In genomic region chr12:90724644-90725043, GRCm38 (mm10) we compare ENCODE assay signal across 28 mouse cellular contexts. TPM values are rescaled to one million over a fixed set of nuclear protein-coding genes. Genes with fewer than 3 reads are reported as not detected.
DNase-seq lines count a peak whose midpoint lies in the region; ATAC-seq and TF ChIP-seq lines count a peak whose summit lies in the region.
"Had no signal": no experiment of that assay in that cellular context is flagged by ENCODE, and none has a peak within 500 bp of the region (broad histone marks: within the 10 kb centered on the region; RNA-seq: fewer than 3 reads in every experiment).

No protein-coding gene starts in this region.

- no peaks in the 10 kb centered on the region for H3K27me3 ChIP-seq in liver, embryonic 16.5 days (ENCODE audit: control insufficient read depth, insufficient read depth, low read depth, low read length)
- no peaks in the 10 kb centered on the region for H3K27me3 ChIP-seq in liver, embryonic 12.5 days (replicated peaks)
- H3K27me3 ChIP-seq in intestine, postnatal 0 days (replicated peaks; ENCODE audit: control insufficient read depth, insufficient read depth, low read length): no peaks in the 10 kb centered on the region
- H3K27me3 ChIP-seq: heart, embryonic 13.5 days had no signal

- ATAC-seq in liver, embryonic 16.5 days (ENCODE audit: low read depth): 0 out of 2 replicates have a peak, but pooled peaks have one; percentile 19
- ATAC-seq in liver, embryonic 12.5 days: no peak
- 0 out of 2 replicates have a peak, but pooled peaks have one; percentile 42 for ATAC-seq in monocyte, adult 5-6 weeks (replicated peaks; ENCODE audit: insufficient number of reproducible peaks, low FRiP score, low TSS enrichment, poor library complexity, severe bottlenecking)
- ATAC-seq in intestine, postnatal 0 days: no peak
- ATAC-seq: forebrain, embryonic 16.5 days; hindbrain, postnatal 0 days; intestine, embryonic 16.5 days; midbrain, embryonic 16.5 days had no signal

- H3K27ac ChIP-seq in liver, embryonic 16.5 days (ENCODE audit: low read length): no peak overlapping the region
- no peak overlapping the region for H3K27ac ChIP-seq in liver, embryonic 12.5 days
- H3K27ac ChIP-seq in intestine, postnatal 0 days (ENCODE audit: low read depth, low read length): no peak overlapping the region
- H3K27ac ChIP-seq: forebrain, embryonic 10.5 days; heart, embryonic 13.5 days; hindbrain, postnatal 0 days; midbrain, embryonic 10.5 days had no signal

- no peak overlapping the region for H3K9ac ChIP-seq in liver, embryonic 16.5 days (ENCODE audit: low read depth, low read length)
- no peak overlapping the region for H3K9ac ChIP-seq in liver, embryonic 12.5 days
- H3K9ac ChIP-seq in intestine, postnatal 0 days (ENCODE audit: low read depth, low read length): no peak overlapping the region
- H3K9ac ChIP-seq: heart, embryonic 13.5 days; lung, embryonic 14.5 days had no signal

- H3K4me3 ChIP-seq in liver, embryonic 16.5 days (ENCODE audit: low read depth, low read length): no peak overlapping the region
- H3K4me3 ChIP-seq in liver, embryonic 12.5 days: no peak overlapping the region
- no peak overlapping the region for H3K4me3 ChIP-seq in intestine, postnatal 0 days (ENCODE audit: low read depth, low read length)
- H3K4me3 ChIP-seq: forebrain, embryonic 10.5 days; heart, embryonic 13.5 days; midbrain, embryonic 10.5 days had no signal

- no peaks in the 10 kb centered on the region for H3K4me1 ChIP-seq in liver, embryonic 16.5 days (ENCODE audit: control insufficient read depth, low read depth, low read length)
- no peaks in the 10 kb centered on the region for H3K4me1 ChIP-seq in liver, embryonic 12.5 days
- no peaks in the 10 kb centered on the region for H3K4me1 ChIP-seq in intestine, postnatal 0 days (replicated peaks; ENCODE audit: control insufficient read depth, insufficient read depth, low read length)
- H3K4me1 ChIP-seq: heart, embryonic 13.5 days had no signal

- H3K4me2 ChIP-seq in liver, embryonic 16.5 days (ENCODE audit: low read depth, low read length): no peak overlapping the region
- H3K4me2 ChIP-seq in liver, embryonic 12.5 days: no peak overlapping the region
- H3K4me2 ChIP-seq in intestine, postnatal 0 days (replicated peaks; ENCODE audit: low read depth): no peak overlapping the region
- H3K4me2 ChIP-seq: heart, embryonic 13.5 days; liver, embryonic 11.5 days; lung, embryonic 14.5 days had no signal

- no peak for TF ChIP-seq CTCF in intestine, postnatal 0 days (IDR thresholded peaks at IDR 0.05; ENCODE audit: low read depth)

- no peaks in the 10 kb centered on the region for H3K9me3 ChIP-seq in liver, embryonic 16.5 days (replicated peaks; ENCODE audit: control insufficient read depth, low read length)
- H3K9me3 ChIP-seq in liver, embryonic 12.5 days (replicated peaks): no peaks in the 10 kb centered on the region
- H3K9me3 ChIP-seq in intestine, postnatal 0 days (ENCODE audit: control insufficient read depth): no peaks in the 10 kb centered on the region
- H3K9me3 ChIP-seq: forebrain, embryonic 10.5 days; heart, embryonic 13.5 days; midbrain, embryonic 10.5 days had no signal

- 54% methylated on average over 11 of the region's 11 CpGs for WGBS in liver, embryonic 16.5 days (ENCODE audit: insufficient replicate concordance)
- WGBS in liver, embryonic 12.5 days (ENCODE audit: insufficient replicate concordance): 70% methylated on average over 11 of the region's 11 CpGs
- 82% methylated on average over 11 of the region's 11 CpGs for WGBS in intestine, postnatal 0 days

- DNase-seq in Muller cell, postnatal 12 days (ENCODE audit: inconsistent ontology term): peak; percentile 31
- DNase-seq in yolk sac, embryonic 10.5 days (ENCODE audit: low spot score): peak; percentile 5
- no peak for DNase-seq in testis, postnatal 10 days (ENCODE audit: low spot score)
- DNase-seq: adrenal gland, adult 2 months; cerebellum, adult 11-12 months; cerebellum, postnatal 10 days; gastrocnemius, postnatal 14 days; heart, adult 18-20 months; heart, postnatal 14 days; kidney, postnatal 25 days; layer of hippocampus, adult 9-11 months; lung, embryonic 14.5 days; lung, postnatal 36 days; right cerebral cortex, postnatal 14 days; spleen, adult 18-20 months; thymus, postnatal 4 days had no signal

- no peaks in the 10 kb centered on the region for H3K36me3 ChIP-seq in liver, embryonic 16.5 days (ENCODE audit: control insufficient read depth, insufficient read depth)
- no peaks in the 10 kb centered on the region for H3K36me3 ChIP-seq in liver, embryonic 12.5 days
- H3K36me3 ChIP-seq in intestine, postnatal 0 days (ENCODE audit: control insufficient read depth, insufficient read depth): no peaks in the 10 kb centered on the region
- H3K36me3 ChIP-seq: forebrain, embryonic 10.5 days; heart, embryonic 13.5 days; midbrain, embryonic 10.5 days had no signal

RNA-seq across cellular contexts. Expression of gene Dio2, which starts 13.6 kb away (rescaled TPM):
- polyA plus RNA-seq in liver, embryonic 16.5 days (2015; fragmentation: Nextera tagmentation; extraction: Ambion mirVana): 0.09 and 0.11 TPM in 2 replicates
- polyA plus RNA-seq in liver, embryonic 12.5 days (2016; fragmentation: Nextera tagmentation; extraction: Ambion mirVana): 0.02 and 0.10 TPM in 2 replicates
- total RNA-seq in monocyte, adult 5-6 weeks (2017): 0.21 TPM in 1 of 3 replicates, not detected in the others
- 0.05 and 0.07 TPM in 2 replicates for polyA plus RNA-seq in intestine, postnatal 0 days (2015; fragmentation: Nextera tagmentation; extraction: Ambion mirVana)
- polyA plus RNA-seq: liver, embryonic 11.5 days had no signal

Comparison
In these comparisons a context has a peak if more than half of its experiments do, and no peak if none do; other contexts are left out.
1. ATAC-seq: peak in liver, embryonic 16.5 days (single experiment) and monocyte, adult 5-6 weeks (single experiment); none in liver, embryonic 12.5 days (single experiment) and intestine, postnatal 0 days (single experiment).